Mouse (Mus musculus) B cell, adult 2 months (primary cell): ENCODE measurements around the gene Cdc34.
"Not testable (repeated sequence)": the region's sequence is repeated elsewhere in the genome, so short reads cannot be mapped to it uniquely, and the experiment has no call there.

Source experiments
- DNase-seq, 2 experiments: peaks; one replicate each; pipeline ENCODE4 v3.0.0; 2022

Cdc34 gene

GRCm38 (mm10) chr10:79697916-79698315, 15.9 kb downstream of the Cdc34 start:
- DNase-seq = no peak

- DNase-seq = no peak
These were observed 16.5 kb downstream of the Cdc34 start for GRCm38 (mm10) chr10:79698459-79698858.

GRCm38 (mm10) chr10:79700676-79701075, 18.7 kb downstream of the Cdc34 start:
- no peak for DNase-seq

GRCm38 (mm10) chr10:79701443-79702129, 19.6 kb downstream of the Cdc34 start:
- DNase-seq = no peak

GRCm38 (mm10) chr10:79702970-79703369, 21.0 kb downstream of the Cdc34 start:
- DNase-seq = not testable (repeated sequence)

- DNase-seq = no peak
These were observed 21.5 kb downstream of the Cdc34 start for GRCm38 (mm10) chr10:79703541-79703940.

GRCm38 (mm10) chr10:79704065-79704969, 22.3 kb downstream of the Cdc34 start, which contains the start of gene Bsg:
TSS of gene Bsg (plus strand) at chr10:79704491.
- peak; percentile 99 for DNase-seq

GRCm38 (mm10) chr10:79704970-79705360, 23.0 kb downstream of the Cdc34 start:
- no peak for DNase-seq

GRCm38 (mm10) chr10:79705951-79706350, 24.0 kb downstream of the Cdc34 start:
- DNase-seq = no peak

- DNase-seq = no peak
These were observed 24.6 kb downstream of the Cdc34 start for GRCm38 (mm10) chr10:79706406-79707094.

- DNase-seq = no peak
These were observed 25.2 kb downstream of the Cdc34 start for GRCm38 (mm10) chr10:79707162-79707561.

- no peak for DNase-seq
These were observed 25.8 kb downstream of the Cdc34 start for GRCm38 (mm10) chr10:79707759-79708158.

GRCm38 (mm10) chr10:79708668-79709067, 26.7 kb downstream of the Cdc34 start:
- no peak for DNase-seq

- no peak for DNase-seq
These were observed 27.3 kb downstream of the Cdc34 start for GRCm38 (mm10) chr10:79709307-79709706.

- DNase-seq = peak; percentile 37 to 48
These were observed 30.0 kb downstream of the Cdc34 start for GRCm38 (mm10) chr10:79712029-79712428.

GRCm38 (mm10) chr10:79712499-79713126, 30.6 kb downstream of the Cdc34 start:
- DNase-seq = peak; percentile 85 to 86

GRCm38 (mm10) chr10:79713163-79713562, 31.2 kb downstream of the Cdc34 start:
- no peak for DNase-seq

GRCm38 (mm10) chr10:79714996-79715395, 33.0 kb downstream of the Cdc34 start:
- no peak for DNase-seq

- DNase-seq = no peak
These were observed 34.4 kb downstream of the Cdc34 start, which contains the start of gene Hcn2 for GRCm38 (mm10) chr10:79716254-79716987. TSS of gene Hcn2 (plus strand) at chr10:79716634.

- peak in 1 of 2 experiments; percentile 34 for DNase-seq
These were observed 35.0 kb downstream of the Cdc34 start for GRCm38 (mm10) chr10:79716988-79717355.

- DNase-seq = peak; percentile 61 to 65
These were observed 35.8 kb downstream of the Cdc34 start for GRCm38 (mm10) chr10:79717640-79718357.
